Mouse (Mus musculus): Measurements from ENCODE around the gene Ly6g5c.

Ly6g5c gene

GRCm38 (mm10) chr17:35108097-35108496 is at the start of gene Ly6g5c:
Gene Ly6g5c (plus strand): TSS chr17:35108279.
- DNase-seq = no peak

- peak in 1 of 2 experiments; percentile 18 for DNase-seq
Observed at GRCm38 (mm10) chr17:35058316-35058715, 49.8 kb upstream of the Ly6g5c start.

- peak; percentile 81 to 88 for DNase-seq
Observed at GRCm38 (mm10) chr17:35058911-35059892, 48.9 kb upstream of the Ly6g5c start, which contains the start of gene Ddah2. Gene Ddah2 (plus strand): TSS chr17:35059035.

GRCm38 (mm10) chr17:35060071-35060470 is 48.0 kb upstream of the Ly6g5c start:
- no peak for DNase-seq

GRCm38 (mm10) chr17:35060737-35061297 is 47.3 kb upstream of the Ly6g5c start:
- peak in 1 of 2 experiments; percentile 24 for DNase-seq

- no peak for DNase-seq
Observed at GRCm38 (mm10) chr17:35061299-35061698, 46.8 kb upstream of the Ly6g5c start.

- no peak for DNase-seq
Observed at GRCm38 (mm10) chr17:35063466-35063865, 44.6 kb upstream of the Ly6g5c start.

- DNase-seq = no peak
Observed at GRCm38 (mm10) chr17:35064378-35064877, 43.7 kb upstream of the Ly6g5c start.

GRCm38 (mm10) chr17:35064951-35065947 is 42.8 kb upstream of the Ly6g5c start, which contains the start of gene Ly6g6c:
Gene Ly6g6c (plus strand): TSS chr17:35065388.
- peak; percentile 73 to 78 for DNase-seq

- no peak for DNase-seq
Observed at GRCm38 (mm10) chr17:35066084-35066483, 42.0 kb upstream of the Ly6g5c start, which contains the start of gene Mpig6b. Gene Mpig6b (minus strand): TSS chr17:35066184.

- DNase-seq = no peak
Observed at GRCm38 (mm10) chr17:35068213-35068914, 39.7 kb upstream of the Ly6g5c start.

GRCm38 (mm10) chr17:35070556-35071229 is 37.4 kb upstream of the Ly6g5c start:
- no peak for DNase-seq

GRCm38 (mm10) chr17:35071454-35071853 is 36.6 kb upstream of the Ly6g5c start:
- DNase-seq = no peak

GRCm38 (mm10) chr17:35074097-35074496 is 34.0 kb upstream of the Ly6g5c start:
- DNase-seq = no peak

GRCm38 (mm10) chr17:35076507-35077176 is 31.4 kb upstream of the Ly6g5c start, which contains the start of gene Ly6g6e:
Gene Ly6g6e (plus strand): TSS chr17:35076902.
- no peak for DNase-seq

GRCm38 (mm10) chr17:35077285-35077684 is 30.8 kb upstream of the Ly6g5c start:
- DNase-seq = no peak

GRCm38 (mm10) chr17:35077786-35078233 is 30.3 kb upstream of the Ly6g5c start, which contains the start of gene Ly6g6d:
Gene Ly6g6d (minus strand): TSS chr17:35078065.
- peak; percentile 63 to 69 for DNase-seq

- no peak for DNase-seq
Observed at GRCm38 (mm10) chr17:35079778-35080177, 28.3 kb upstream of the Ly6g5c start.

GRCm38 (mm10) chr17:35080248-35080647 is 27.8 kb upstream of the Ly6g5c start:
- DNase-seq = no peak

GRCm38 (mm10) chr17:35080710-35081109 is 27.4 kb upstream of the Ly6g5c start:
- no peak for DNase-seq

All from kidney, adult 8-10 months (tissue).